Mouse (Mus musculus): ENCODE data around the gene Ccr10.

The Ccr10 gene

DNA sequence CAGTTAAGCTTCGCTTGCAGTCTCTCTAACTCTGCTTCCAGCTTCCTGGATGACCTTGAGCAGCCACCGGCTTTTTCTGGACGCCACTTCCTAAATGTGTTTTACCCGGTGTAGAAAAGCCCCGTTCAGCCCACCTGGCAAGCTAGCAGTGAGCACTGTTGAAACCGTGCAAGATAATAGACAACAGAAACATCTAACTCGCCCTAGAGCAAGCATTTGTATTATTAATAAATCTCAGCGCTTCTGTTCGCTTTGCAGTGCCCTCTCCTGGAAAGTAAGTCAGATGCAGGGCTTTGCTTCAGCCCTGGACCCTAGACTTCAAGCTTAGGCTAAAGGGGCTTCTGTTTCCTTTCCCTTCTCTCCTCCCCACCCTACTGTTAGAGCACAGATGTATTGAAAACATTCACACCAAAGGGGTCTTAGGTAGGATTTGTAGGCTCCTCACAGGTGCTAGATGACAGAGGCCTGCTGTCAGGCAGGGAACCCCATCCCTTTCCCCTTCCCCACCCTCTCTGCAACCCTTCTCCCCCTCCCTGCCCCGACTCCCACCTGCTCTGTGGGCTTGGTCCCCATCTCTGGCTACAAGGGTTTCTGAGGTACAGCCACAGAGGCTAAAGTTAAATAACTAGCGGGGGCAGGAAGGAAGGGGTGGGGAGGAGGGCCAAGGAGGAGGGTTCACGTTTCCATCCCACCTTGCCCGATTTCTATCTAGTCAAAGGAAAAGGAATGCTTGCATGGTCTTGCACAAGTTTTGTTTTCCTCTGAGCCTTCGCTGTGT lies at the start of gene Ccr10:
TSS of gene Ccr10 (minus strand) at position 593 of the 778 bp plus-strand sequence.
- in situ Hi-C loops (cut with MboI; ENCODE audit: unreplicated experiment in 2 of 2): loop anchor here (5.0 to 25.0 kb wide), 3 partner anchors 43 to 813 kb away; partner anchors contain the start of genes Hap1 (in 2 of the 2) and Coasy (in 1 of the 2)

DNA sequence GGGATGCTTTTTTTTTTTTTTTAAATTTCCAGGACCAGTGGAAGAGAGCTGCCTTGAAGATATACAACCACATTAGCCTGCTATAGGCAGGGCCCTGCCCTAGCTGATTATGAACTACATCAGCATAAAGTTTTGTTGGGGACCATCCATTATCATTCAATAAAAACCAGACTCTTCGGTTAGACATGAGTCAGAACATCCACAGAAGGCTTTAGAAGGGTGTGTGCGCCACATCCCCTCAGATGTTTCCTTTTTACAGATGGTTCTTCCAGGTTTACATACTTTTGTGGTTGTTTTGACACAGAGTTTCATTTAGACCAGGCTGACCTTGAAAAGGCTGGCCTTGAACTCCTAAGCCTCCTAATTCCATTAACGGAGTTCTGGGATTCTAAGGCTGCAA lies 49.1 kb upstream of the Ccr10 start:
- in situ Hi-C loops (cut with MboI; ENCODE audit: unreplicated experiment in 2 of 2): no loop called here

DNA sequence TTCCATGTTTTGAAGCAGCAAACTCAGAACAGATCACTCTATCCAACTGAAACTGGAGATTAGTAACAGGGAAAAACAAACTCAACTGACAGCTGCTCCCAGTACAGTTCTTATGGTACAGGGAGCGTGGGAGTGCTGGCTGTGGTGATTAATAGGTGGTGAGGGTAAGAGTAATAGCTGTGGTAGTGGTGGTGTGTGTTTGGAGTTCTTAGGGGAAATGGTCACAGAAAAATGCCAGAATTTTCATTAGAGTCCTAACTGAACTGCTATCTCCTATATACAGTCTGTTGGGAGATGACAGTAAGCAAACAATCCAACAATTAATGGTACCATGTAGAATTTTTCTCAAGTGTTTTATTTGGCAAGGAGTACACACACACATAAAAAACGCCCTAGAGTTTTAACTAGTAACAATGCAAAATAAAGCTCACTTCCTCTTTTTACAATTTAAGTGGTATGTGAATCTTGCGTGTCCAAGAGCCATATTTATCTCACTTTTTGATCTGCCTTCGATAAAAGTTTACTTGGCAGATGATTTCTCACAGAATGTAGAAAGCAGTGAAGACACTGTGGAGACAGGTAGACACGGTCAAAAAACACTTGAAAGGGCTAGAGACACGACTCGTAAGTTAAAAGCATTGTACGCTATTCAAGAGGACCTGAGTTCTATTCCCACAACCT lies 46.2 kb upstream of the Ccr10 start:
- in situ Hi-C loops (cut with MboI; ENCODE audit: unreplicated experiment in 2 of 2): no loop called here

DNA sequence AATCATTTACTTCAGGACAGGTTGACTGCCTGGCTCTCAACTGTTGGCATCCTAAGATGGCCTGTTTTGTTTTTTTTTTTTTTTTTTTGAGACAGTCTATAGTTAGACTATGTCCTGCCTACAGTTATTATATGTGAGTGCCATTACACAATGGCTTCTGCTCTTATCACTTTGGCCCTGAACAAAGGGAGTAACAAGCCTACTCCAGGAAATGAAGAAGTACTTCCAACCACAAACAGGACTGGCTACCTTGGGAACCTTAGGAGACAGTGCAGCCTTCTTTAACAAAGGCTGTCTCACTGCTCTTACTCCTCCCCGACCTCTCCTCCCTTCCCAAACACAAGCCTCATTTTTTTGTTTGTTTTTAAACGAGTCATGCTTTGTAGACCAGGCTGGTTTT lies 45.6 kb upstream of the Ccr10 start:
- in situ Hi-C loops (cut with MboI; ENCODE audit: unreplicated experiment in 2 of 2): no loop called here

DNA sequence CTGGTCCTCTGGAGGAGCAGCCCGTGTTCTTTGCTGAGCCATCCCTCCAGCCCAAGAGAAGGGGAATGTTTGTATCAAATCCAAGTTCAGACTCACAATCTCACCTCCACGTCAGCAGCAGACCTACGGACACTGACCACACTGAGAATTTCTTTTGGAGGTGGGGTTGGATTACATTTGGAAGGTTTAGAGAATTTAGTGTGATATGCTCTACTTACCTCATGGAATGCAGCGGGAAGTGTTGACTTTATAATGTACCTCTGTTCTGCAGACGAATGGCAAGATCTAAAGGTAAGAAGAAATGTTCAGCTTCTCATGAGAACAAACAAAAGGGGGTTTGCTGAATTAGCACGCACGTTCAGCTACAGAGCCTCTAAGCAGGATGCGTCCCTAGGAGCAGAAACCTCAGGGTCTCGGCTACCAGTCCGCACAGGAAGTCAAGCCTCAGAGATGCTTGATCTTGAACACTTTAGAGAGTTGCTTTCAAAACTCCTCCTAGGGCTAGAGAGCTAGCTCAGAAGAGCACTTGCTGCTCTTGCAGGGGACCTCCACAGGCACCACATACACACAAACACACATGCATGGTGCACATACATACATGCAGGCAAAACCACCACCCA lies 43.3 kb upstream of the Ccr10 start:
- in situ Hi-C loops (cut with MboI; ENCODE audit: unreplicated experiment in 2 of 2): loop anchor here (10.0 kb wide), 2 partner anchors 86 to 176 kb away; partner anchors contain the start of gene Becn1 (in 1 of the 2)

DNA sequence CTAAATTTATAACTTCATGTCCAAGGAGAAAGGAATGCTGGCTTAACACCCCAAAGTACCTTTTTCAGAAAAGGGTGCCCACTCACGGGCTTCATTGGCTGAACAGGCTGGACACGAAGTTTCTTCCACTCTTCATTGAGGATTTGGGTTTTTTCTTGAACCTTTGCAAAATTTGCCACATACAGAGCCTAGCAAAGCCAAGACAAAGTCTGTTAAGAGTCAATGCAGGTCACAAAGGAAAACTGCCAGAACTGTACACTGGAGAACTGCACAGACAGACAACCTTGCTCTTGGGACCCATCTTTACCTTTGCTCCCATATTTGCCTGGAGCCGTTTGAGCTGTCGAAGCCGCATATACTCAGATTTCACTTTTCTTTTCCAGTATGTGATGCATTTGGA lies 41.7 kb upstream of the Ccr10 start:
- in situ Hi-C loops (cut with MboI; ENCODE audit: unreplicated experiment in 2 of 2): loop anchor here (10.0 kb wide), 2 partner anchors 88 to 178 kb away; partner anchors contain the start of gene Becn1 (in 1 of the 2)

DNA sequence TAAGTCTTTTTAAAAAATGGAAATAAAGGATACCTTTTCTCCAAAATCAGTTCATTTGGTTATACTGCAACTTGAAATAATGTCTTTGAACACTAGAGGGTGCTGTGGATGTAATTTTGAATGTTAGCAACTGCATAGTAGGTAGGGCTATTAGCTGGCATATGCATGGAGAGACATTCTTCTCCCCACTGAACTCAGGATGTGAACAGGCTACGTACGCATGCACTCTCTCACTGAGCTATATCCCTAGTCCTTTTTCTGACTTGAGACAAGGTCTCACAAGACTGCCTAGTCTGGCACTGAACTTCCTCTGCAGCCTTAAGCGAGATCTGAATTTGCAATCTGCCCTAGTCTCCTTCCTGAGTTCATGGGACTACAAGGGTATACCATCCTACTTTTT lies 36.7 kb upstream of the Ccr10 start:
- in situ Hi-C loops (cut with MboI; ENCODE audit: unreplicated experiment in 2 of 2): loop anchor here (5.0 to 10.0 kb wide), 6 partner anchors 35 to 185 kb away; partner anchors contain the start of genes Becn1 (in 2 of the 2), Ramp2 (in 1 of the 2) and Vps25 (in 1 of the 2)

DNA sequence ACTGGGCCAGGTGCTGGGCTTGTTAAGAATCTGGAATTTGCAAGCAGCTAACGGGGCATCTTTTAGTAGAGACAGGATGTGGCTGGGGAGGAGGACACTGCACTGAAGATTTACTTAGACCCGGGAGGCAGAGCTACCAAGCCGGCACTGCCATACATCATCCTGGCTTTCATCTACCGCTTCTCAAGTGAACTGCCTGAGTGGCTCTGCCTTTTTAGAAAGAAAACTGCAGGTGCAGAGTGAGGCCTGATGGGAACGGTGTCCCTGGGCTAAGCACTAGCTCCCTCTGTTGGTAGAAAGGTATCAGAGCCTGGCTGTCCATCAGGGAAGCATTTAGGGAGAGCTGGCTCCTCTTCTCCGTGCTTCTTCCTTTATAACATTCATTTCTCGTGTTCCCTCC lies 25.7 kb upstream of the Ccr10 start:
- in situ Hi-C loops (cut with MboI; ENCODE audit: unreplicated experiment in 2 of 2): no loop called here

DNA sequence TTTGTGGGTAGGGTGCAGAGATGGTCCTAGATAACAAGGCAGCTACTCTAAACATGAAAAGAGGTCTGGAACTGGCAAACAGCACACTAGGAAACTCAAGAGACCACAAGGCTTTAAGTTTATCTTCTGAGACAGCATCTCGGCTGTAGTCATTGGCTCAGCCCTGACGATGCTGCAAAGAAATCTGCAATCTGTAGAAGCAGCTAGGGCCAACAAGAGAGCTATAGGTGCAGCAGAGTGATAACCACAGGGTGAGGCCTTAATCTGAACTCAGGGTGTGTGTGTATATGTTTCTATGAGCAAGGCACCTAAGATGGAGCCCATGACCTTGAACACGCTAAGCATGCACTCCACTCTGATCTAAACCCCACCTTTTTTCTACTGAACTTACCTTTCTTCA lies 24.3 kb upstream of the Ccr10 start:
- in situ Hi-C loops (cut with MboI; ENCODE audit: unreplicated experiment in 2 of 2): loop anchor here (25.0 kb wide), 1 partner anchor 837 kb away; the partner anchor contains the start of gene Hap1 (in 2 of the 2)

DNA sequence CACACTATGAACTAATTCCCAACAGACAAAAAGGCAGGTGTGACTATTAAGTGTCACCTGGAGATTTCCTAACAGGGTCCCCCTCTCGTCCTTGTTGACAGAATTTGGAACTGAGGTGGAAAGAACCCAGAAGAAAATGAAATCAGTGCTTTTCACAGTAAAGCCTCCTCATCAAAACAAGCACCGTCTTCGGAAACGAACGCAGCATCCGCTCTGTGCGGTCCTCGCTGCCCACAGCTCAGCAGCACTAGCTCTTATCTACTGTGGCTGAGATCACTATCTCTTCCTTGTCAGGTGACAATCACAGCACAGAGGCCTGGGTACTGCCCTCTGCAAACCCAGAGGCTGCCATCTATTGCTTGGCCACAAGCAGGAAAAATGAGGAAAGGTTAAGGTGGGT lies 20.9 kb upstream of the Ccr10 start:
- in situ Hi-C loops (cut with MboI; ENCODE audit: unreplicated experiment in 2 of 2): loop anchor here (25.0 kb wide), 1 partner anchor 834 kb away; the partner anchor contains the start of gene Hap1 (in 2 of the 2)

DNA sequence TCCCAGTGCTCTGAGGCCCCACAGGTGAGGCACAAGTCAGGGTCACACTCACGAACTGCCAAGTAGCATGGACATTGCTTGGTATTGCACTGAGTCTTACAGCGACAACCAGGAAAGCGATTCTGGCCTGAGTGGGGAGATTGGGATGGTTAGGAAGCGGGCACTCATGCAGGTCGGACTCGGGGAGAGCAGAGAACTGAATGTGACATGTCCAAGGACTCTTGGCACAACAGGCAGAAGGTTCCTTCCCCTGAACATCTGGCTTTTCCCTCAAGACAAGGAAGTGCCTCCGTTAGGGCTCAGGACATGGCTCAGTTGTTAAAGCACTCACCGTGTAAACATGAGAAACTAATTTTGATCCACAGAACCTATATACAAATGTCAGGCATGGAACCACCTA lies 20.3 kb upstream of the Ccr10 start:
- in situ Hi-C loops (cut with MboI; ENCODE audit: unreplicated experiment in 2 of 2): loop anchor here (25.0 kb wide), 1 partner anchor 833 kb away; the partner anchor contains the start of gene Hap1 (in 2 of the 2)

DNA sequence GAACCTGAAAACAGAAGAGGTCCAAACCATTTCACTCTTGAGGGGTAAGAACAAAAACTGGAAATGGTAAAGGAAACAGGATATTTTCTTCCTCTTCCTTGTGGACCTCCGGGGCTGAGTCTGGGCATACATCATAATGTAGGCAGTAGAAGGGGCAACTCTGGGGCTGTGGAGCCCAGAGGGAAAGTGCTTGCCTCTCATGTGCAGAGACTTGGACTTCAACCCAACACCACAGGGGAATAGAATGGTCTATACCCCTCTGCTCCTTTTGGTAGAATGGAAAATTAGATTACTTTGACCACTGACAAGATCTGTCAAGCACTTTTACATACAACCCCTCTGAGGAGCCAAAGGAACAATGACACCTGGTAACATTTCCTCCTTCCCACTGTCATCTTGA lies 19.9 kb upstream of the Ccr10 start:
- in situ Hi-C loops (cut with MboI; ENCODE audit: unreplicated experiment in 2 of 2): loop anchor here (25.0 kb wide), 1 partner anchor 833 kb away; the partner anchor contains the start of gene Hap1 (in 2 of the 2)

DNA sequence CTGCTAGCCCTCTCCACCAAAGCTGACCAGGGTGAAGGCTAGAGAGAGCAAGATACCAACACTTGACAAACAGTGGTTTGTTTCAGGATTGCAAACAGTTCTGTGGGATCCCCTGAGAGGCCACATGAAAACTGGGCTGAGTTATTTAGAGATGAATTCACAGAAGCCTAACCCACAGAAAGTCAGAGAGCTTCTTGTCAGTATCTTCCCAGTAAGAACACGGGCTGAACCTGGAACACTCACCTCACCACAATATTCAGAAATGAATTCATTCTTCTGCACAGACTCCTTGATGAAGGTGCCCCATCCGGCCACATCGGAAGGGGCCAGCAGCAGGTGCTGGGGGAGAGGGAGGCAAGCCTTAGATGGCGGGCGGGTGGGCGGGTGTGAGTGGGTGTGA lies 19.4 kb upstream of the Ccr10 start:
- in situ Hi-C loops (cut with MboI; ENCODE audit: unreplicated experiment in 2 of 2): loop anchor here (25.0 kb wide), 1 partner anchor 832 kb away; the partner anchor contains the start of gene Hap1 (in 2 of the 2)

DNA sequence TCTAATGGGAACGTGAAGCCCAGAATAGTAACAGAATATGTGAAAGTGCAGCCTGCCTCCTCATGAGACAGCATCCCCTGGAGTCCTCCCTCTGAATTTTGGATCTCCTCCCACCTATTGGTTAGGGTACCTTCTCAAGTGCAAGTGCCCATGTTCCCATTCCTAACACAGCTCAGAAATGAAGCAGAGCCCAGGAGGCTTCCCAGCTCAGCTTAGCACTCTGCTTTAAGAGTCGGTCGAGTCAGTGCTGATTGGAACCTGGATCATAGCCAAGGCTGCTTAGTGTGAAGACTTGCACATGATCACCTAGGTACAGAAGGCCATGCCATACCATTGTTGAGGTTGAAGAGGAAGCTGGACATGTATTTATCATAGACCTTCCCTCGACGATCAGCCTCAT lies 18.9 kb upstream of the Ccr10 start:
- in situ Hi-C loops (cut with MboI; ENCODE audit: unreplicated experiment in 2 of 2): loop anchor here (25.0 kb wide), 1 partner anchor 832 kb away; the partner anchor contains the start of gene Hap1 (in 2 of the 2)

DNA sequence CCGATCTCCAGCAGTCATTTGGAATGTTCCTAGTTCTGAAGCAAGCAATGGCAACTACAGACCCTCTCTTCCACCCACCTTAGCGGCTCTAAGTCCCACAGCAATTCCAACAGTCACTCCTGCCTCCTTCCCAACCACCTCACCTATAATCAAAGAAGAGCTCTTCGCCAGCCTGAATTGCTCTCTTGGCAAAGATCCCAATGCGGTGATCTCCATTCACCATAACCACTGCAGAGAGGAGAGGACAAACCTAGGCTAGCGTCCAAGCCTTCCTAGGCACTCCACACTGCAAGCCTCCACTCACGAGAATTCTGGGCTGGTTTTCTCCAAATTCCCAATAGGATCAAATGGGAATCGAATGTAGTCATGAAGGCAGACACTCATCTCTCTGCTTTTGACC lies 17.8 kb upstream of the Ccr10 start:
- in situ Hi-C loops (cut with MboI; ENCODE audit: unreplicated experiment in 2 of 2): loop anchor here (25.0 kb wide), 1 partner anchor 831 kb away; the partner anchor contains the start of gene Hap1 (in 2 of the 2)

DNA sequence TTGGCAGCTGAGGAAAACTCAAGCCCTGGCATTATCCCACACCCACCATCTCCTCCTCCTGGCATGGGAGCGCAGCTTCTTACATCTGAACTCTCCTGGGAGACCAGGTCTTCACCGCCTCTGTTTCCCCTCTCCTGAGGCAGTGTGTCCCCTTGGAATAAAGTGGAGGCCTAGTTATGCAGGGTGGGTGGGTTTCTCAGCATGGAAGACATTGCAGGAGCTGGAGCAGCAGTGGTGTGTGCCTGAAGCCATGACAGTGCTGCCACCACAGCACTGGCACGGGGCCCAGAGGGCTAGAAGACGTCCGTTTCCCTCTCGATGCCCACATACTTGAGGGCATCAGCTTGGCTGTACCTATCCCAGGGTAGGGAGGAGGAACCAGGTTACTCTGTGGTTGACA lies 17.4 kb upstream of the Ccr10 start:
- in situ Hi-C loops (cut with MboI; ENCODE audit: unreplicated experiment in 2 of 2): loop anchor here (25.0 kb wide), 1 partner anchor 830 kb away; the partner anchor contains the start of gene Hap1 (in 2 of the 2)

DNA sequence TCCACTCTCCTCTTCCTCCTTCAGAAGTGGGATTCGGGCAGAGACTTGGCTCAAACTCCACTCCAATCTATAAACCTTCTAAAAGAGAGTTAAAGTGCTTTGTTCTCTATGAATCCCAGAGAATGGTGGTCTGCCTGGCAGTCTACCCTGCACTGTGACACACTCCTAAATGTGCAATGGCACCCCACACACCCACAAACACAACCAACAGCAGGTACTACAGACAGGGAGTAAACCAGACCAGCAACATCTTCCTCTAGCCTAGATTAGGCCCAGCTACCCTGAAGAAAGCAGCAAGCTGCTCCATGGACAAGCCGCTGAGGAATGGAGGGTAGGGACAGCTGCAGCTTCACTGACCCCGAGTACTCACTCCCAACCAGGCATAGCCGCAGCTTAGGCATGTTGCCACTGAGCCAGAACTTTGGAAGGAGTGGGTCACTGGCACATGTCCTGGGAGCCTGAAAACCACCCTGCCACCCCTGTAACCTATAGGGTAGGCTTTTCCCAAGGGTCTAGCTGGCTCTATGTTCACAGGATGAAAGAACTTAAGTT lies 16.8 kb upstream of the Ccr10 start:
- in situ Hi-C loops (cut with MboI; ENCODE audit: unreplicated experiment in 2 of 2): loop anchor here (25.0 kb wide), 1 partner anchor 830 kb away; the partner anchor contains the start of gene Hap1 (in 2 of the 2)

DNA sequence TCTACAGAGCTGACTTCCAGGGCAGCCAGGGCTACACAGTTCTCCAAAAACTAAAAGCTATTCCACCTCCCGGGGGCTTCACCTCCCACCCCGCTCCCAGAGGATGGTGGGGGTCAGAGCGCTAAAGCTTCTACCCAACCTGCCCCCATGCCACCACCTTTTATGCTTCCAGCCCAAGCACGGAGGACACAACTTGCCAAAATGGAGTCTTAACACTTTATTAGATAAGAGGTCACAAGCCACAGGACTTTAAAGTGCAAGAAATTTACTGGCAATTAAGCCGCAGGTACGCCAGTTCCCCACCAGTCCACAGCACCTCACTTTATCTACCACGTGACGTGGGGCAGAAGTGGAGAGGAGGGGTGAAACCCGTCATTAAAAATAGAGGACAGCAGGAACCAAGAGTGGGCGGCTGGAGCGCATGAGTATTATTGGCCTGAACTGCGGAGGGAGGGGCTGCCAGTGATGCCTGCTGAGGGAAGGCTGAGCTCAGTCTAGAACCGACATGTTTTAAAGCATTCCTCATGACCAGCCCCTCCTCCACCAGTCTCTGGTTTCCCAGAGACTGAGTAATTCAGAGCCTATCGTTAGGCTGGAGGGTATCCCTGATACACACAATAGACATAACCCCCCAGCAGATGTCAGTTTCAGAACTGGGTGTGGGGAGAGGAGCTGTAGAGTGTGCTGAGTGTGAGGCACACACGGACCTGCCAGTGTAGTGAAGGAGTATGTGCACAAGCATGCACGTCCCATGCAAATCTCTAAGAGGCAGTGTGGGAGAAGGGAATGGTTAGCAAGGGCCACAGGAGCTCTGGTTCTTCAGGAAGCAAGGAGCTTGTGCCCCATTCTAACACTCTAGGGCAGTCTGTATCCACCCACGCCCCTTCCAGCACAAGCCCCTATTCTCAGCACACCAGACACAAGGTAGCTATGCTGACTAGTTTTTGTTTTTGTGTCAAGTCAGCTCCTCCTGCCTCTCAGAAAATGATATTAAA lies 16.0 kb upstream of the Ccr10 start:
- in situ Hi-C loops (cut with MboI; ENCODE audit: unreplicated experiment in 2 of 2): loop anchor here (25.0 kb wide), 1 partner anchor 829 kb away; the partner anchor contains the start of gene Hap1 (in 2 of the 2)
